Mouse (Mus musculus): ENCODE measurements around the gene Pfkfb4.
A peak's percentile ranks its signal among the peaks of the same experiment; 100 is the strongest.

Gene Pfkfb4

GRCm38 (mm10) chr9:108996411-108996810 lies 4.8 kb downstream of the Pfkfb4 start:
- no peak for DNase-seq (ENCODE audit: low spot score in 2 of 2)

GRCm38 (mm10) chr9:108998287-108999166 lies 6.9 kb downstream of the Pfkfb4 start:
- no peak for DNase-seq (ENCODE audit: low spot score in 2 of 2)

GRCm38 (mm10) chr9:108999167-108999526 lies 7.6 kb downstream of the Pfkfb4 start:
- DNase-seq (ENCODE audit: low spot score in 2 of 2), result no peak

GRCm38 (mm10) chr9:109000726-109001125 lies 9.1 kb downstream of the Pfkfb4 start:
- peak; percentile 62 to 83 for DNase-seq (ENCODE audit: low spot score in 2 of 2)

- peak; percentile 56 to 80 for DNase-seq (ENCODE audit: low spot score in 2 of 2)
These were observed 11.6 kb downstream of the Pfkfb4 start for GRCm38 (mm10) chr9:109003201-109003600.

GRCm38 (mm10) chr9:109007025-109007780 lies 15.6 kb downstream of the Pfkfb4 start:
- no peak for DNase-seq (ENCODE audit: low spot score in 2 of 2)

GRCm38 (mm10) chr9:109008081-109008480 lies 16.5 kb downstream of the Pfkfb4 start:
- DNase-seq (ENCODE audit: low spot score in 2 of 2), result no peak

- no peak for DNase-seq (ENCODE audit: low spot score in 2 of 2)
These were observed 17.5 kb downstream of the Pfkfb4 start for GRCm38 (mm10) chr9:109008994-109009635.

- no peak for DNase-seq (ENCODE audit: low spot score in 2 of 2)
These were observed 18.2 kb downstream of the Pfkfb4 start for GRCm38 (mm10) chr9:109009636-109010315.

- DNase-seq (ENCODE audit: low spot score in 2 of 2), result no peak
These were observed 18.7 kb downstream of the Pfkfb4 start for GRCm38 (mm10) chr9:109010316-109010690.

GRCm38 (mm10) chr9:109015397-109015796 lies 23.8 kb downstream of the Pfkfb4 start:
- DNase-seq (ENCODE audit: low spot score in 2 of 2), result no peak

GRCm38 (mm10) chr9:109016973-109017604 lies 25.5 kb downstream of the Pfkfb4 start:
- DNase-seq (ENCODE audit: low spot score in 2 of 2), result peak in 1 of 2 experiments; percentile 53

GRCm38 (mm10) chr9:109021428-109021827 lies 29.9 kb downstream of the Pfkfb4 start:
- DNase-seq (ENCODE audit: low spot score in 2 of 2), result peak in 1 of 2 experiments; percentile 63

GRCm38 (mm10) chr9:109022866-109023685 lies 31.5 kb downstream of the Pfkfb4 start:
- peak in 1 of 2 experiments; percentile 62 for DNase-seq (ENCODE audit: low spot score in 2 of 2)

GRCm38 (mm10) chr9:109027521-109027920 lies 35.9 kb downstream of the Pfkfb4 start:
- peak in 1 of 2 experiments; percentile 52 for DNase-seq (ENCODE audit: low spot score in 2 of 2)

GRCm38 (mm10) chr9:109028421-109028820 lies 36.8 kb downstream of the Pfkfb4 start:
- peak in 1 of 2 experiments; percentile 49 for DNase-seq (ENCODE audit: low spot score in 2 of 2)

- peak in 1 of 2 experiments; percentile 57 for DNase-seq (ENCODE audit: low spot score in 2 of 2)
These were observed 37.3 kb downstream of the Pfkfb4 start for GRCm38 (mm10) chr9:109028919-109029318.

- peak in 1 of 2 experiments; percentile 51 for DNase-seq (ENCODE audit: low spot score in 2 of 2)
These were observed 38.7 kb downstream of the Pfkfb4 start for GRCm38 (mm10) chr9:109030312-109030711.

- peak in 1 of 2 experiments; percentile 49 for DNase-seq (ENCODE audit: low spot score in 2 of 2)
These were observed 39.4 kb downstream of the Pfkfb4 start for GRCm38 (mm10) chr9:109031001-109031400.

- peak in 1 of 2 experiments; percentile 55 for DNase-seq (ENCODE audit: low spot score in 2 of 2)
These were observed 40.1 kb downstream of the Pfkfb4 start for GRCm38 (mm10) chr9:109031686-109032085.

All from spleen, postnatal 4 days (tissue).